Mouse (Mus musculus) macrophage (primary cell): Measurements from ENCODE around the gene Lamb3. TPM values are rescaled to one million over a fixed set of nuclear protein-coding genes. Genes with fewer than 3 reads are reported as not detected.
"Not testable (repeated sequence)": the region's sequence is repeated elsewhere in the genome, so short reads cannot be mapped to it uniquely, and the experiment has no call there.

ENCODE experiments used
- H3K27ac ChIP-seq: fragments of 350-480 bp; formaldehyde crosslinking; 2 replicates; pipeline ENCODE4 v1.9.0; 2021
- H3K36me3 ChIP-seq: fragments of 350-480 bp; formaldehyde crosslinking; 2 replicates; pipeline ENCODE4 v1.9.0; 2021; ENCODE audit errors: inconsistent target
- H3K4me3 ChIP-seq: fragments of 350-480 bp; formaldehyde crosslinking; 2 replicates; pipeline ENCODE4 v1.9.0; 2021; ENCODE audit errors: inconsistent target
- H3K79me2 ChIP-seq: fragments of 350-480 bp; formaldehyde crosslinking; 2 replicates; pipeline ENCODE4 v1.9.0; 2021; ENCODE audit errors: inconsistent target
- WGBS: methylation state at CpG from one replicate; pipeline ENCODE4 v1.1.7; 2026; ENCODE audit warnings: inconsistent platforms; ENCODE audit not compliant: missing documents; 5-methylcytosine and 5-hydroxymethylcytosine counted together
- polyA plus RNA-seq: library from polyadenylated mRNA; stranded (reverse); fragments of 250-400 nt; gene quantifications from 3 replicates; pipeline ENCODE4 v1.2.4, GENCODE M21; 2018; ENCODE audit warnings: inconsistent platforms

The Lamb3 gene
- polyA plus RNA-seq, 1 experiment from 2014 or later: not detected

DNA sequence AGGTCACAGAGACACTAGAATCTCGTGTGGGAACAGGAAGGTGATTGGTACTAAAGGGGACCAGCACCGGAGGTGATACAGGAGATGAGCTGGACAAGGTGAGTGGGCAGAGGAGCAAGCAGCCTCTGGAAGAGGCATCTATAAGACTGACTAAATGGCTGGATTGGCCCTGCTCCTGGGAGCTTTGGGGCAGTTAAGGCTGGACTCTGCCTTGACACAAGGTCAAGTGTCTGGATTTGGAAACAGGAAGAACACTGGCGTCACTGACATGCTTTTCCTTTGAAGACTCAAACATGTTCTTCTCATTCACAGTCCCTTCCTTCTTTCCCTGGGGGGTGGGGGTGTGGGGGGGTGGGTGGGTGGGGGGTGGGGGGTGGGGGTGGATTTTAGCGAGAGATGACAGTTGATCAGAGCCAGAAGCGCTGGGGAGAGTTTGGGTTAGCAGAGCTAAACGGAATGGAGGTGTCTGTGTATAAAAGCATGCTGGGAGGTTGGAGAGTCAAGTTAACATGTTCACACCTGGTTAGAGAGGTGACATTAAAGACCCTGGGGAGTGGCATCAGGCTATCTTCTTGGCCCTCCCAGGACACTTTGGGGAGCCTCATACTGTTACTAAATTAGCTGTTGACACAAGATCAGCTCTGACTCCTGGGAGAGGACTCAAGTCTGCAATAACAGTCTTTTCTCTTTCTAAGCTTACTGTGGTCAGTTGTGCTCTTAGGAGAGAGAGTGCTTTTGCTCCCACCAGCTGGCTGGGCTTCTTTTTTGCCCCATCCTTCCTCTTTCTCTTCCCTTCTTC, 63.7 kb downstream of the Lamb3 start:
- Histone ChIP-seq H3K36me3 (no peaks in the 10 kb centered on the region), H3K27ac (no peak overlapping the region), H3K4me3 (no peak overlapping the region), H3K79me2 (no peaks in the 10 kb centered on the region)
- WGBS: 62% methylated on average over 4 of the region's 6 CpGs

DNA sequence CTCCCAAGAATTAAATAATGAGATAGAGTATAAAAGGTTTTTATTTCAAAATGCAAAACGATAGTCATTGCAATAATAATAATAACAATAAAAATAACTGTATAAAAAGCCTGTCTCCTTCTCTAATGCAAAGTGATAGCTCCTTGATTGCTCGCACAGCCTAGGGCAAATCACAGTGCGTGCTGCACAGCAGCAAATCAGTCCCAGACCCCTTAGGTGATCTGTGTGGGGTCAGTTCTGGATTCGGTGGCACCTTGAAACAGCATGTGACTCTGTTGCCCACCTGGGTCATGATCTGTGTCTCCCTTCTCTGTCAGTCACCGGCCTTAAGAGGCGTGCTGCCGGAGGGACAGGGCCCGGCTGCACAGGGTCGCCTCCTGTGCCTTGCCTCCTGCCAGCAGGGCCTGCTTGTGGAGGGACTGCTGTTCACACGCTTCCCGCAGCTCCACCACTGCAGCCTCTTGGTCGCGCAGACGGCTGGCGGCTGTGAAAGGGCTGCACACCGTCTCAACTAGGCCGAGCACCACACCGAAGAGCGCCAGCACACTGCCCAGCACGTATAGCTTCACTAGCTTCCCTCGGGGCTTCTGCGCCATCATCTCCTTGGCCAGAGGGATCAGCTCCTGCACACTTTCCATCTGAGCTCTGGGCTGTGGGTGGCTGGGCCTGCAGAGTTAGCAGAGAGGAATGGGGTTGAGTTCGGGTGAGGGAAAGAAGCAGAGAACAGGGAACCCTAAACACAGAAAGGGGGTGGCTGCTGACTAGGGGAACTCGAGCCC, 64.8 kb downstream of the Lamb3 start:
- Histone ChIP-seq H3K36me3 (no peaks in the 10 kb centered on the region), H3K79me2 (no peaks in the 10 kb centered on the region), H3K4me3 (no peak overlapping the region), H3K27ac (no peak overlapping the region)
- 75% methylated on average over 24 of the region's 24 CpGs for WGBS

DNA sequence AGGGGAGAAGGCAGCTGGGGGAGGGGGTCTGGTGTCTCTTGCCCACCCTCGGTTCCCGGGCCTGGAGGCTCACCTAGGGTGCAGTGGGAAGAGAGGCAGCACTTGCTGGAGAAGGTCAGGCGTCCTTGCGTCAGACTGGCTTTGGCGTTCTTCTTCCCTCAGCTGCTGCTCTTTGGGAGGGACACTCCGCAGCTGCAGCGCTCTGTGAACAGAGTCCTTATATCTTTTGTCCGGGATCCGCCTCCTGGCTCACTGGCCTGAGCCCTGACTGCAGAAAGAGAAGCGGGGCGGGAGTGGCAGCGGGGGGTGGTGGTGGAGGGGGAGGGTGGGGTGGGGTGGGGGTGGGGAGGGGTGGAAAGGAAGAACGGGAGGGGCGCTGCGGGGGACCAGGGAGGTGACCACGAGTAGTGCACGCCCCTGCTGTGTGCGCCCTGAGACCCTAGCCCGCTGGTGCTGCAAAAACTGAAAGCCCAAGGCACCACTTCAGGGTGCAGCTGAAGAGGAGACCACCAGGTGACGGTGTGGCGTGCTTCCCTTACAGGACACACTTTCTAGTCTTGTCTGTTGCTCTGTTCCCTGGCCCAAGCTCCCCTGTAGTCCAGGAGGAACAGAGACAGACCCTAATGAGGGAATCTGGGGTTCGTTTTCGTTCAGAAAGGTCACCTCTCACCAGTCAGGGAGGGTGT, 65.6 kb downstream of the Lamb3 start, which contains the start of gene G0s2:
Gene G0s2 (minus strand): TSS at position 302 of the 686 bp plus-strand sequence.
- Histone ChIP-seq H3K79me2 (no peaks in the 10 kb centered on the region), H3K36me3 (no peaks in the 10 kb centered on the region), H3K27ac (no peak within 1 kb of the TSS), H3K4me3 (no peak within 1 kb of the TSS)
- 18% methylated on average over 20 of the region's 23 CpGs for WGBS

DNA sequence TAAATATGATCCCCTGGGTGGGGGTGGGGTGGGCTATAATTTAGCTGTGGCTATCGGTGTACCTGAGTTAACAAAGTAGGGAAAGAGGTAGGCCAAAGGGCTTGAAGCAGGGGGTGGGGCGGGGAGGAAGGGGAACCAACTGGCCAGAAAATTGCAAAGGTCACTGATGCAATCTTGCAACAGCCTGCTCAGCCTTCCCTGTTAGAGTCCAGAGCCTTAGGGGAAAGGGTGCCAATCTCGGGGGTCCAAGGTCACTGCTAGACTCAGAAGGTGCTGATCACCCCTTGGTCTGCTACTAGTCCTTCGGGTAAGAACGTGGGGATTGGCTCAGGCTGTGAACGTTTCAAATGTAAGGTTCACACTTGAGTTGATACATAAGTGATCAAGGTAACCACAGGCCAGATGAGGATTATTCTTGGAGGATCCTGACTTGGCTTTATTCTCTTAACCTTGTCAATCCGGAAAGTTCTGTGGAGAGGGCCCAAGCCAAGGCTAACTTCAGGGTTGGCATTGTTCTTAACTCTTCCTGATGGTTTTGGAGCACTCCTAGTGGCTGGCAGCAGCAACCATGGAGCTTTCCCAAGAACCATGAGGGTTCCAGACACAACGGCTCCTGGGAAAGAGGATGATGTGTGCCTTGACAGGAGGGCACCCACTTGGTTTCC, 67.0 kb downstream of the Lamb3 start:
- H3K79me2 ChIP-seq: no peaks in the 10 kb centered on the region
- no peak overlapping the region for H3K27ac ChIP-seq
- no peaks in the 10 kb centered on the region for H3K36me3 ChIP-seq
- WGBS: 55% methylated on average over 8 of the region's 8 CpGs
- H3K4me3 ChIP-seq: no peak overlapping the region

DNA sequence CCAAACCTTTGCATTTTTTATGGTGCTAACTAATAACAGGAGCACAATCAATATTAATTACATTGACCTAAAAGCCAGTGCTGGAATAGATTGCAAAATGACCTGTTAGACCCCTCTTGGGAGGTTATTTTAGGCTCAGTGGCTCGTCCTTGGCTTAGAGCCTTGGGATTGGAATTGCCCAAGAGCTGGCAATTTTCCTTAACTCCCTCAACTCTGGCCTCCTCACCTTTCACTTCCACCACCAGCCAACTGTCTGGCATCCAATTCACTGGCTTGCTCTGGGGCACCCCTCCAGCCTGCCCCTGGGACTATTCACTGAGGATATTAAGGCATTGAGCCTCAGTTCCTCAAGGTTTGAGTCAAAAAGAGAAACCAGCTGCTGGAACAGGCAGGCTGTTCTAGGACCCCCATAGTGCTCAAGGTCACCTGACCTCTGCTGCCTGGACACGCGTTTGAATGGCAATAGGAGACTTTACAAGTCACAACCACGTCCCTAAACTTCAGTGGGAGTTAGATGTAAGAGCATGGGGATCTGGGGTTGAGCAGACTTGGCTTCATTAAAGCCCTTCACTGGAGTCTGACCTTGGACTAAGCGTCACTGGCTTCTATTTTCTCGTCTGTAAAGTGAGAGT, 71.0 kb downstream of the Lamb3 start:
- 76% methylated on average over 6 of the region's 6 CpGs for WGBS
- H3K27ac ChIP-seq: no peak overlapping the region
- no peak overlapping the region for H3K4me3 ChIP-seq
- H3K36me3 ChIP-seq: no peaks in the 10 kb centered on the region
- no peaks in the 10 kb centered on the region for H3K79me2 ChIP-seq

DNA sequence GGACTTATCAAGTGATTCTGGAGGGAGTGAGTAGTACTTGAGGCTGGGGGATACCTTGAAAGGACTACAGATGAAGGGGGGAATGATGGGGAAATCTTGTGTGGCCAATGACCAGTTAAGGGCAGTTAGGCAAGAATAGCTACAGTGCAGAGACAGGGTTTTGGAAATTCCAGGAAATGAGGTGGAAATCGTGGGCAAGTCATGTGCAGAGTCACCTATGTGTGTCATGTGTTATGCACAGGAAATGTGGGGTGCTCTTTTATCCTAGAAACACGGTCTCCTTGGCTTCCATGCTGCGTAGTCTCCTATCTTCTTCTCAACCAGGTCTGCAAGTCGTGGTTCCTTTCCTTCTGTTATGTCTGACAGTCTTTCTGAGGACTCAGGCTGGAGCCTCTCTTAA, 72.0 kb downstream of the Lamb3 start:
- no peaks in the 10 kb centered on the region for H3K79me2 ChIP-seq
- no peak overlapping the region for H3K27ac ChIP-seq
- no peaks in the 10 kb centered on the region for H3K36me3 ChIP-seq
- H3K4me3 ChIP-seq: no peak overlapping the region
- 54% methylated on average over 4 of the region's 4 CpGs for WGBS

DNA sequence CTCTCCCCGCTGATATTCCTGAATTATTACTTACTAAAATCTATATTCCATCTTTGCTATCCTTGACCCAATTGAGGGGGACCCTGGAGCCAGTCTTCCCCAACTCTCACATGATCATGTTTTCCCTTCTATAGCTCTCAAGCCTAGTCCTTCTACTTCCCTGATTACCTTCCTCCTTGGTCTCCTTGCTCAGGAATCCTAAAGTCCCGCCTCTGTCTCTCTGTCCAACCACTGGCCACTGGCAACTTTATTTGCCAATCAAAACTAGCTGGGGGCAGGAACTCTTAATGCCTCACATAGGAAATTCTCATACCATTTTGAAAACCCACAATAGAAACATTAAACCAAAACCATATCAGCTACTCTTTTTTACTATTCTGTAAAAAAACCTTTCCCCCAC, 73.8 kb downstream of the Lamb3 start:
- WGBS: 100% methylated on average over 2 of the region's 2 CpGs
- Histone ChIP-seq H3K36me3 (no peaks in the 10 kb centered on the region), H3K27ac (no peak overlapping the region), H3K79me2 (no peaks in the 10 kb centered on the region), H3K4me3 (no peak overlapping the region)

DNA sequence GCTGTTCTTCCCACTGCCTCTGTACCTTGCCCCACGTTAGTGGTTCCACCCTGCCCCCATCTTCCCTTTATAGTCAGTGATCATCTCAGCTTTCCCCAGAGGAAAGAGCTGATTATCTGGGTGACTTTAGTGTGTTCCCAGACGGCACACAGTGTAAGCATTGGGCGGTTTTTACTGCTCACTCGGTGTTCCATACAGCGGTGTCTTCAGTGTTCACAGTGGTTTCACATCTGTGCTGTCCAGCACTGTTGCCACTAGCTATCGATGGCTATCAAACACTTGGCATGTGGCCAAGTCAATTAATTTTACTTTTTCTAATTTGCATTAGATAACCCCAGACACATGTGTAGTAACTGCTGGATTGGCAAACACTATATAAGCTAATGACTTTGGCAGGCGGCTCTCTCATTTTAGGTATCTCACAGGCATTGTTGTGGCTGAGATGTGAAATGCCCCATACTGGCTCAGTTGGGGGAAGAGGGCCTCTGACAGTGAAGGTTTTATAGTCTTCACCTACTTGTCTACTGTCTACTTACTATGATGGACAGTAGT, 76.8 kb downstream of the Lamb3 start:
- no peaks in the 10 kb centered on the region for H3K79me2 ChIP-seq
- H3K27ac ChIP-seq: no peak overlapping the region
- H3K36me3 ChIP-seq: no peaks in the 10 kb centered on the region
- H3K4me3 ChIP-seq: no peak overlapping the region
- 92% methylated on average over 7 of the region's 7 CpGs for WGBS

DNA sequence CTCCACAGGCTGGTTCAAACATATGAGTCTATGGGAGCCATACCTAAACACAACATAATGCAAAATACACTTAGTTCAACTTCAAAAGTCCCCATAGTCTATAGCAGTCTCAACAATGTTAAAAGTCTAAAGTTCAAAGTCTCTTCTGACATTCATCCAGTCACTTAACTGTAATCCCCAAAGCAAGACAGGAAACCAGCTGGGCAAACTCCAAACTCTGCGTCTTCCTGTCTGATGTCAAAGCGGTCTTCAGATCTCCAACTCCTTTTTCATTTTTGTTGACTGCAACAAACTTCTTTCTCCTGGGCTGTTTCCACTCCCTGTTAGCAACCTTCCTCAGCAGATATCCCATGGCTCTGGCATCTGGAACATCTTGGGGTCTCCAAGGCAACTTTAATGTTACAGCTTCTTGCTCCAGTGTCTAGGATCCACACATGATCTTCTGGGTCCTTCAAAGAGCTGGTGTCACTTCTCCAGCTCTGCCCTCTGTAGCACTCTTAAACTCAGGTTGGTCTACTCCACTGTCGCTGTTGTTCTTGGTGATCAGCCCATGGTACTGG, 78.3 kb downstream of the Lamb3 start:
- not testable (repeated sequence) for H3K4me3 ChIP-seq, H3K36me3 ChIP-seq, H3K27ac ChIP-seq, H3K79me2 ChIP-seq
- WGBS: 47% methylated on average over 3 of the region's 3 CpGs

DNA sequence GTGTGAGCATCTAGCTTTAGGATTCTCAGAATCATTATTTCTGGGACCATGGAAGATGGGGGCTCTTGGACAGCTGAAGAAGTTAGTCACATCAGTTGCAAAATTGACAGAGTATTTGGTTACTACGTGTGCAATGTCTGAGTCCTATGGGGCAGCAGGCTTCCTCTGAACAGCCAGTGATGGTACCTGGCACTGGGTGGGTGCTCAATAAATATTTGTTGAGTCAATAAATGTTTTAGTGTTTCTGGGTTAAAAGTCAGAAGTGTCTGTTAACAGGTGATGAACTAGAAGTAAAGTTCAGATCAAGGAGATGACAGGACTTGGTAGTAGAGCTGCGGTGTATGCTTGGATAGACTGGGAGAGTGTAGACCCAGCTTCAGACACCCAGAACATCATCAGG, 80.1 kb downstream of the Lamb3 start:
- Histone ChIP-seq H3K4me3 (no peak overlapping the region), H3K36me3 (no peaks in the 10 kb centered on the region), H3K27ac (no peak overlapping the region), H3K79me2 (no peaks in the 10 kb centered on the region)
- 87% methylated on average over 2 of the region's 2 CpGs for WGBS

DNA sequence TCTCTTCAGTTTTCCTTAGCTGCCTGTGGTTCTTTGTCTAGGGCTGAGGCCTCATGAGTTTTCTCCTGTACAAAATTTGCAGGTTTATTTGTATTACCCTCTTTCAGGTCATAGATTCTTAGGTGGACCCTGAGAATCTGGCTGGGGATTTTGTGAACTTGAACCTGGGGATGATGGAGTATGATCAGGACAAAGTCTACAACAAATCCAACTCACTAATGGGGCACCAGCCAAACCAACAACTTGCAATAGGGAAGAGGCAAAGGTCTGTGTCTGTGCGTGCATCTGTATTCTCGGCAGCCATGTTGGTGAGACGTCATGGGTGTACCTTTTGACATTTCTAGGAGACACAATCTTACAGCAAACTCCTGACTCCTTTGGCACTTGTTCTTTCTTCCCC, 81.6 kb downstream of the Lamb3 start:
- Histone ChIP-seq H3K27ac (no peak overlapping the region), H3K79me2 (no peaks in the 10 kb centered on the region), H3K36me3 (no peaks in the 10 kb centered on the region), H3K4me3 (no peak overlapping the region)
- WGBS: 97% methylated on average over 3 of the region's 3 CpGs

DNA sequence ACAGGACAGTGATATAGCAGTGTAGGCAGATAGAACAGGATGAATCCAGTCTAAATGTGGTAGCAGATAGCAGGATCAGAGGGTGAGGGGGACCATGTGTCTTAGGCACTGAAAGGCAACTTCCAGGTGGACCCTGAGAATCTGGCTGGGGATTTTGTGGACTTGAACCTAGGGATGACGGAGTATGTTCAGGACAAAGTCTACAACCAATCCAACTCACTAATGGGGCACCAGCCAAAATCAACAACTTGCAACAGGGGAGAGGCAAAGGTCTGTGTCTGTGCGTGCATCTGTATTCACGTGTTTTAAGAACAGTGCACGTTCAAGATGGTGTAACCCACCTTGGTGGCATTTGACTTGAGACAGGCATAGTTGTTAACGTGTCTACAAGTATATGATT, 82.4 kb downstream of the Lamb3 start:
- no peak overlapping the region for H3K27ac ChIP-seq
- H3K4me3 ChIP-seq: no peak overlapping the region
- WGBS: 88% methylated on average over 5 of the region's 5 CpGs
- no peaks in the 10 kb centered on the region for H3K36me3 ChIP-seq
- no peaks in the 10 kb centered on the region for H3K79me2 ChIP-seq

DNA sequence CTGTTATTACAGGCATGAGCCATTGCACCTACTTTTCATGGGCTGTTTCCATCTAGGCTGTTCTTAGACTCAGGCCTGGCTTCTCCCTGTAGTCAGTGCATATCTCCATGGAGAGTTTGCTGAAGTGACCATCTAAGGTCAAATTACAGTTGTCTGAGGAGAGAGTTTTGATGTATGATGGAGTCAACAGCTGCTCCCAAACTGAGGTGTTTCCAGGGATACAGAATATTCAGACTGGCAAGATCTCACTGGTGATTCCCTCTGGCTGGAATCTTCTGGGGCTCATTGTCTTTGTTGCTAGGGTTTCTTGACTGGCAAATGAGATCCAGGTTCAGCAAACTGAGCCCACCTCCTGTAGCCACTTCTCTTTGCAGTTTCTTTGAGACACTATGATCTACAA, 83.2 kb downstream of the Lamb3 start:
- no peaks in the 10 kb centered on the region for H3K36me3 ChIP-seq
- no peak overlapping the region for H3K4me3 ChIP-seq
- H3K27ac ChIP-seq: no peak overlapping the region
- H3K79me2 ChIP-seq: no peaks in the 10 kb centered on the region

DNA sequence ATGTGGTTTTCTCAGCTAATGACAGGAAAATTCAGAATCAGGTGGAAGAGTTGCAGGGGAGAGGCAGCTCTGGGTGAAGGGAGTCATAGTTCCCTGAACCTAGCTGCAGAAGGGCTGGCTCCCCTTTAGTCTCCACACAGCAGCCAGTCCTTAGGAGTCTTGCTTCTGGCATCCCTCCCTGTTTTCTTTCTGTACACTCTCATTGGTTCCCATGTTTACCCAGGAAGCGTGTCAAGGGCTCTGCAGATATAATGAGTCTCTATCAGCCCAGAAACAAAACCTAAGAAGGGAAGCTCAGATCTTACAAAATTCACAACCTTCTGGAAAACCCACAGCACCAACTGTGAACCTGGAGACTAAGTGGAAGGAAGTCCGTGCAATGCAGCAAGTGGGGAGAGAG, 85.5 kb downstream of the Lamb3 start:
- WGBS: 12% methylated on average over 2 of the region's 2 CpGs
- H3K79me2 ChIP-seq: no peaks in the 10 kb centered on the region

More for the DNA sequence above, 85.5 kb downstream of the Lamb3 start:
- H3K4me3 ChIP-seq: no peak overlapping the region
- H3K36me3 ChIP-seq: no peaks in the 10 kb centered on the region
- H3K27ac ChIP-seq: no peak overlapping the region
